Mouse (Mus musculus) ES-Bruce4 (cell line): ENCODE results near the gene Mybbp1a. TPM values are rescaled to one million over a fixed set of nuclear protein-coding genes. Genes with fewer than 3 reads are reported as not detected.

Experiments
- H3K27ac ChIP-seq: 2 replicates; pipeline ENCODE4 v1.5.1; 2012; ENCODE audit warnings: low read length, inconsistent platforms; ENCODE audit not compliant: insufficient read depth
- H3K27me3 ChIP-seq: 2 replicates; pipeline ENCODE4 v1.6.1; 2012; ENCODE audit warnings: mild to moderate bottlenecking, low read length, inconsistent platforms; ENCODE audit not compliant: control insufficient read depth, poor library complexity, insufficient read depth, severe bottlenecking
- H3K36me3 ChIP-seq: 2 replicates; pipeline ENCODE4 v1.6.1; 2012; ENCODE audit warnings: inconsistent platforms, mild to moderate bottlenecking, low read length, moderate library complexity; ENCODE audit not compliant: control insufficient read depth, poor library complexity, insufficient read depth, severe bottlenecking
- H3K4me1 ChIP-seq: one replicate; pipeline ENCODE4 v1.8.1; 2011; ENCODE audit warnings: low read length; ENCODE audit not compliant: control insufficient read depth, insufficient read depth
- H3K4me3 ChIP-seq: 2 replicates; pipeline ENCODE4 v1.5.1; 2011; ENCODE audit warnings: low read depth, mild to moderate bottlenecking, low read length
- H3K9ac ChIP-seq: 2 replicates; pipeline ENCODE4 v1.6.1; 2012; ENCODE audit warnings: low read depth, mild to moderate bottlenecking, inconsistent platforms; ENCODE audit not compliant: poor library complexity, severe bottlenecking
- H3K9me3 ChIP-seq: replicated peaks from 2 replicates; pipeline ENCODE4 v1.6.1; 2012; ENCODE audit warnings: mild to moderate bottlenecking, low read length, inconsistent platforms; ENCODE audit not compliant: control insufficient read depth, poor library complexity, insufficient read depth, severe bottlenecking
- CTCF ChIP-seq: IDR thresholded peaks from one replicate; pipeline ENCODE4 v1.8.1; 2011; ENCODE audit warnings: low read depth, low read length
- EP300 ChIP-seq: IDR thresholded peaks from 2 replicates; pipeline ENCODE4 v1.6.1; 2011; ENCODE audit warnings: low read depth, low read length; ENCODE audit not compliant: insufficient read depth
- POLR2A ChIP-seq: IDR thresholded peaks from one replicate; pipeline ENCODE4 v1.8.1; 2011; ENCODE audit warnings: low read length; ENCODE audit not compliant: insufficient read depth
- polyA plus RNA-seq: library from polyadenylated mRNA; stranded (reverse); fragments of >200 nt; gene quantifications from 2 replicates; pipeline ENCODE4 v1.2.4, GENCODE M21; 2011; ENCODE audit warnings: low read depth; ENCODE audit not compliant: missing spikeins, insufficient read depth, insufficient read length

The Mybbp1a gene
- polyA plus RNA-seq, 1 experiment = 296 TPM

DNA sequence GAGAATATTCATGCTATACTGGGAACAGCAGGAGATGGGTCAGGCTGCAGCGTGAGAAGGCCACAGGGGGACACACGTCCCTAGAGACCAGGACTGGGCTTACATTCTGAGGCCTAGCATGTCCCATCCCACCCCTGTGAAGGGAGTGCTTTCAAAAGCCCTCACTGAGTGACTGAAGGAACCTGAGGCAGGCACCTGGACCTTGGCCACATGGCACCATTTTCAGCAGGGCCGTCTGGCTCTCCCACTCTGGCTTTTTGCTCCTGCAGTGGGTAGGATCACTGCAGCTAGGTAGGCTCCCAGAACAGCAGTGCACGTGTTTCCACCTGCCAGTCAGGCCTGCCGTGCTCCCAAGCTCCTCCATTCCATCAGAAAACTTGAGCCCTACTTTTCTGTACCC is 27.4 kb downstream of the Mybbp1a start:
- Histone ChIP-seq H3K4me1 (no peaks in the 10 kb centered on the region), H3K27me3 (no peaks in the 10 kb centered on the region), H3K27ac (no peak overlapping the region)

DNA sequence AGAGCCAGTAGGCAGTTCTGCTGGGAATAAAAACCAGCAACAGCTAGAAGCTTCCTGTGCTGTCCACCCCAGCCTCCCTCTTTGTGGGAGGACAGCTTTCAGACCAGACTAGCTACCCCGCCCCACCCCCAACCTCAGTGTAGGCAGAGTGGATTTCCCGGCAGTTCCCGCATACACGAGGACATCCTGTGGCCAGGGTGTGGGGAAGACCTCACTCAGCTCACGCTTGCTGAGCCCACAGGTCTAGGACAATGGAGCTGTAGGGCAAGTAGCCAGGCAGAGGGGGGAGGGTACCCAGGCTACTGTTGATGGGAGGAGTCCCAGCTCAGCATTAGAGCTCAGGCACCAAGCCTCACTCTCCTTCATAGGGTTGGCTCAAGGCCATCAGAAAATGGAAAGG is 28.1 kb downstream of the Mybbp1a start:
- no peak overlapping the region for H3K9ac ChIP-seq
- H3K27ac ChIP-seq = no peak overlapping the region
- no peaks in the 10 kb centered on the region for H3K4me1 ChIP-seq
- no peaks in the 10 kb centered on the region for H3K27me3 ChIP-seq
- H3K9me3 ChIP-seq = no peaks in the 10 kb centered on the region
- no peaks in the 10 kb centered on the region for H3K36me3 ChIP-seq
- TF ChIP-seq POLR2A = no peak
- TF ChIP-seq EP300 = no peak
- TF ChIP-seq CTCF = no peak
- H3K4me3 ChIP-seq = no peak overlapping the region

More for the DNA sequence above, 27.4 kb downstream of the Mybbp1a start:
- Histone ChIP-seq H3K9ac (no peak overlapping the region), H3K36me3 (no peaks in the 10 kb centered on the region), H3K9me3 (no peaks in the 10 kb centered on the region), H3K4me3 (no peak overlapping the region)
- TF ChIP-seq CTCF (no peak), POLR2A (no peak), EP300 (no peak)

DNA sequence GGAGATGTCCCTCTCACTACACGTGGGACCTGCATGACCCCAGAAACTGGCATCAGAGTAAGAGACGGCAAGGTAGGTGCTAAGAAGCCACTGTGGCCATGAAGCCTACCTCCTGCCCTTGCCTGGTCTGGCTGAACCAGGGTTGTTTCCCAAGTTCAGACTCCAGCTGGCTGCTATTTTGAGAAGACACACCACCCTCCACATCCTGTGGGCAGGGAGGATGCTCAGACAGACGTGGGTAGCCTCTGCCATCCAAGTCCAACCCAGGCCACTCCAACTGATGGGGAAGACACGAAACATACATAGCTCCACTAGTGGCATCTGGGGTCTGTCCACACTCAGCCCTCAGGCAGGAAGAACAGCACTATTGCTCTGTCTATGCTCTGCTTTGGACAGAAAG is 28.8 kb downstream of the Mybbp1a start:
- no peaks in the 10 kb centered on the region for H3K27me3 ChIP-seq
- H3K27ac ChIP-seq = no peak overlapping the region
- no peaks in the 10 kb centered on the region for H3K4me1 ChIP-seq
- H3K9me3 ChIP-seq = no peaks in the 10 kb centered on the region
- TF ChIP-seq POLR2A (no peak), EP300 (no peak), CTCF (no peak)
- H3K4me3 ChIP-seq = no peak overlapping the region
- H3K9ac ChIP-seq = no peak overlapping the region
- H3K36me3 ChIP-seq = no peaks in the 10 kb centered on the region

DNA sequence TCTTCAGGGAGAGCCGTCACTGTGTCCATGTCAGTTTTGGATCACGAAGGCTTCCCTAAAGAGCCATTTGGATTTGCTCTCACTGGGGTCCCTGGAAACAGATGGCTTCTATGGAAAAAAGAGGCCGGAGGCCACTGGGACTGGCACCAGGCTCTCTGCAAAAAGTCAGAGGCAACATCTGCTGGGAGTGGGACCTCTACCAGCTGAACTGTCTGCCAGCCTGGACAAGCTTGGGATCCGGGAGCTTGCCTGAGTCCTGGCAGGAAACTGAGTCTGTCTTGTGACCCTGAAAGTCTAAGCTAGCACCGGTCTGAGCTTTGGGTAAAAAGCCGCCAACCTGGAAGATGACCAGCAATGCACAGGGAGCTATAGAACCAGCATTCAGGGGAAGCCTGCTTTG is 30.2 kb downstream of the Mybbp1a start:
- TF ChIP-seq POLR2A = no peak
- no peak for TF ChIP-seq CTCF
- TF ChIP-seq EP300 = no peak
- Histone ChIP-seq H3K4me1 (no peaks in the 10 kb centered on the region), H3K27me3 (no peaks in the 10 kb centered on the region), H3K9me3 (no peaks in the 10 kb centered on the region), H3K27ac (no peak overlapping the region), H3K36me3 (no peaks in the 10 kb centered on the region), H3K9ac (no peak overlapping the region), H3K4me3 (no peak overlapping the region)

DNA sequence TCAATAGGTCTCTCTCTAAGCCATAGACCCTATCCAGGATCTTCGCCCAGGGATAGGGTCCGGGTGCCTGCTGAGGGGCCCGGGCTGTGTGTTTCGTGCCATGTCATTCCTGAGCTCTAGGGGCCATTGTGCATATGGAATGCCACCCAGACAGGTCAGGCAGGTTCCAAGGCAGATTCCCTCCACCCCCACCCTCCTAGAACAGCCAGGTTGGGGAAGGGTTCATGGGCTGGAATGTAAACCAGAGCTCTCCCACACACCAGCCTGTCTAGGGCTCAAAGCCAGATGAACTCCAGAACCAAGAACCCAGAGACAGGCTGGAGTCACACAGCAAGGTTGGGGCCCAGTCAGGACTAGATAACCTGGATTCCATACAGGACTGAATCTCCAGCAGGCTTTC is 32.4 kb downstream of the Mybbp1a start:
- Histone ChIP-seq H3K4me1 (no peaks in the 10 kb centered on the region), H3K9me3 (no peaks in the 10 kb centered on the region), H3K27ac (no peak overlapping the region), H3K27me3 (no peaks in the 10 kb centered on the region), H3K4me3 (no peak overlapping the region), H3K36me3 (no peaks in the 10 kb centered on the region), H3K9ac (no peak overlapping the region)
- no peak for TF ChIP-seq POLR2A

DNA sequence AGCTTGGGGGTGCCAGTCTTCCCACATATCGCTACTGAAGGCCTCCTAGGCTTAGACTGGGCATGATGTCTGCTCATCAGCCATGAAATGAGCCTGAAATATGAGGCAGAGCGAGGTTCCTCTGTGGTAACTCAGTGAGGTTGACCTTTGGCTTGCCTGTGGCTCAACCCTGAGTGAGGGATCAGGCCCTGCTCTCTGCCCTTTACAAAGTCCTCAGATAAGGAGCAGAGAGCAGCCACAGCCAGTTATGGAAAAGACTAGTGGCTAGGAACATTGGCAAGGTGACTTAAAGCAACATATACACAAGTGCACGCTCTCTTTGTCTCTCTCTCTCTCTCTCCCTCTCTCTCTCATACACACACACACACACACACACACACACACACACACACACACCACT is 33.8 kb downstream of the Mybbp1a start:
- no peaks in the 10 kb centered on the region for H3K4me1 ChIP-seq
- H3K9me3 ChIP-seq = no peaks in the 10 kb centered on the region
- H3K27me3 ChIP-seq = no peaks in the 10 kb centered on the region
- H3K9ac ChIP-seq = no peak overlapping the region
- no peak overlapping the region for H3K27ac ChIP-seq
- TF ChIP-seq EP300 = no peak
- no peak for TF ChIP-seq POLR2A
- no peak for TF ChIP-seq CTCF
- H3K4me3 ChIP-seq = no peak overlapping the region
- H3K36me3 ChIP-seq = no peaks in the 10 kb centered on the region

DNA sequence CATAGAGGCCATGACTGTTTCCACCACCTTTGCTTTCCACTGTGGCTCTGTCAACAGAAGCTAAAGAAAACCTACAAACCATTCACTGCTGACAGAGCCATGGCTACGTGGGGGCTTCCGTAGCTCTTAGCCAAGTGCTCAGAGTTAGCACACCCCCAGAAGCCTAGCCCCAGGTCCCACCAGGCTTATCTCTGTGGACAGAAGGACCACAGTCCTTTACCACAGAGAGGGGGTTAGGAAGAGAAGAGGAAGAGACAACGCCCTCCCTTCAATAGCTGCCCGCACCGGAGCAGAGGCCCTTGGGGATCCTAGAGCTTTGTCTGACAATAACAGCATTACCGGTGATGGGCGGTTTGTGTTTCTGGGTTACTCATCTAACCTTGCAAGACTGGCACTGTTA is 34.3 kb downstream of the Mybbp1a start:
- no peaks in the 10 kb centered on the region for H3K9me3 ChIP-seq

More for the DNA sequence above, 34.3 kb downstream of the Mybbp1a start:
- no peaks in the 10 kb centered on the region for H3K4me1 ChIP-seq
- H3K27me3 ChIP-seq = no peaks in the 10 kb centered on the region
- no peaks in the 10 kb centered on the region for H3K36me3 ChIP-seq
- TF ChIP-seq EP300 = no peak
- no peak for TF ChIP-seq POLR2A
- no peak for TF ChIP-seq CTCF
- no peak overlapping the region for H3K9ac ChIP-seq
- H3K4me3 ChIP-seq = no peak overlapping the region
- no peak overlapping the region for H3K27ac ChIP-seq
